Mouse (Mus musculus) heart, adult 9 months (tissue): ENCODE data around the gene Esrrg.

Source experiments
- DNase-seq, 2 experiments: peaks; one replicate each; pipeline ENCODE4 v3.0.0; 2022; ENCODE audit warnings: low spot score in 2 of 2

Esrrg gene

DNA sequence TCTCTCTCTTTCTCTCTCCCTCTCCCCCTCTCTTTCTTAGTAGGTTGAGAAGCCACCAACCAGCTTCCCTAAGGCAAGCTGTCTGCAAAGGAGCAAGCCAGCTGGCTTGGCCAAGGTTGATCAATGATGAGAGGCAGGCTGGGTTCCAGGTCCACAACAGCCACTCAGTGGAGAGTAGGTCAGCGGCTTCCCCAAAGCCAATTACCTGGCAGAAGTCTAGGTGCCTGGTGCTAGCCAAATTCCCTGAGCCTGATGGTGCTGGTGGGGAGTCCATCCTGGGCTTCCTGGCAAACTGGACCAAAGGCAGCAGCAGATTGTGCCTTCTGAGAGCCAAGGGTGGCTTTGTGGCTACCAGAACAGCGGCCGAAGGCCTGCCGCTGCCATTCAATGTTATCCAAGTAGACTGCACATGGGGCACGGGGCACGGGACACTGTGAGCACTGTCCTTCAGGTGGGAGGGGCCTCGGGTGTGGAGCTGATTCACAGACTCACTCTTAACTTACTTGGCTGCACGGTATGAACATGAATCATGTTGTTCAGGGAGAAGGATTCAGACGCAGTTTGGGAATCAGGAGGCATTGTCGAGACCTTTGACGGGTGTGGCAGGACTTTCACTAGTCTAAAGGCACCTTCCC lies 469.1 kb downstream of the Esrrg start:
- DNase-seq: no peak

DNA sequence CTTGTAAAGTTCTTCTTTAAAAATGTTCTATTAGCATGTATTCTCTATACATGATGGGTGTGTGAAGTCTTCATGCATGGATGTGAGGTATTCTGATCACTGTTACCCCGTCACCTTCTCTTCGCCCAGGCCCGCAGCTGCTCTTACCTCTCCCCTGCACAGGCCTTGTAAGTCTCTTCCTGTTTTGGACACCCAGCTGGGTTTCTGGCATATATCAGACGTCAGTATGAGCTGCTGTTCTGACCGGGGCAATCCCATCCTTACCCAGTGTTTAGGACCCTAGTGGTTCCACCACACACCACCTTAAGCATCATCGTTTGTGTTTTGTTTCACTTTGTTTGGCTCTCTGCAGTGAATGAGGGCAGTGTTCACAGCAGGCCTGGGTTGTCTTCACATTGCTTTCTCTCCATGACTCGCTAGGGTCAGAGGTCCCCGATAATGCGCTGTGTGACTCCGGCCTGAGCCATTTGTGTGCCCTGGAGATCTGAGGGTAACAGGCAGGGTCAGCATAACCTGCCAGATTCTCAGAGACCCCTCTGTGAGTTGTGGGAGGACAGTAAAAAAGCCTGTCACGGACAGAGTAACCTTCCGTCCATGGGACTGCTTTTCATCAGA lies 471.8 kb downstream of the Esrrg start:
- no peak for DNase-seq

DNA sequence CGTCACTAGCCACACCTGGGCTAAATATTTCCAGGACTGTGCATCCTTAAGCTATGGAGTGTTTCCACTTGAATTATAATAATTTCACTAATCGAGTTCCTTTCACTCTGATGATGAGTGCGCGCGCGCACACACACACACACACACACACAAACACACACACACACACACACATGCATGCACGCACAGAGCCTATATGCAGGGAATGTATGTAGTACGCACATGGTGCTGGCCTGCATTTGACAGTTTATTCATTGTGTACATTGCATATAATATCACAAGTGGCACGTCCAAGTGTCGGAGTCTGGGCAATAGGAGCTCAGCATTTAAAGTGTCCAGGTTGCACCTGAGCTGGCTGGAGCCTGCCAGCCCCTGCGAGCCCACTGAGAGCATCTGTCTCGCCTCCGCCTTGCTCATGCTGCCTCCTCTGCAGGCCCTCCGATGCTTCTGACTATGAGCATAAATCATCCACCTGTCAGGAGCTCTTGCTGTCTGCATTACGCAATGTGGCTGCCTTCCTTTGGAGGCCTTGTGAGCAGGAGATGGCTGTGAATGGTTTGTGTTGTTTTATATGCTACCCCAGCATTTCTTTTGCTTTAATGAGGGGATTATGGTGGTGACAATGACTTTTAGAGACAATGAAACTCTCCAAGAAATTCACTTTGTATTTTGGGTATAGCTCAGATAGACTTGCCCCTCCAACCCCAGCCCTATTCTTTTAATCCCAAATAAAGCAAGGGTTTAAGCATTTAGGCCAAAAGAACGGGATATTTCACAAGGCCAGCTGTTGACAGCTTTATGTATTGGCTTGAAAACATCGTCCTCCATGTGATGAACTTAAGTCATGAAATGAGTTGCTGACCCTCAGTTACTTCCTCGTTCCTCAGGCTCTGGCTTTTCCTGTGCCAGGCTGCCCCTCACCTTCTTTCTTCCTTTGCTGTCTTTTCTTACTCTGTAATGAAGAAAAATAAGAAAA lies 474.4 kb downstream of the Esrrg start:
- DNase-seq: no peak

DNA sequence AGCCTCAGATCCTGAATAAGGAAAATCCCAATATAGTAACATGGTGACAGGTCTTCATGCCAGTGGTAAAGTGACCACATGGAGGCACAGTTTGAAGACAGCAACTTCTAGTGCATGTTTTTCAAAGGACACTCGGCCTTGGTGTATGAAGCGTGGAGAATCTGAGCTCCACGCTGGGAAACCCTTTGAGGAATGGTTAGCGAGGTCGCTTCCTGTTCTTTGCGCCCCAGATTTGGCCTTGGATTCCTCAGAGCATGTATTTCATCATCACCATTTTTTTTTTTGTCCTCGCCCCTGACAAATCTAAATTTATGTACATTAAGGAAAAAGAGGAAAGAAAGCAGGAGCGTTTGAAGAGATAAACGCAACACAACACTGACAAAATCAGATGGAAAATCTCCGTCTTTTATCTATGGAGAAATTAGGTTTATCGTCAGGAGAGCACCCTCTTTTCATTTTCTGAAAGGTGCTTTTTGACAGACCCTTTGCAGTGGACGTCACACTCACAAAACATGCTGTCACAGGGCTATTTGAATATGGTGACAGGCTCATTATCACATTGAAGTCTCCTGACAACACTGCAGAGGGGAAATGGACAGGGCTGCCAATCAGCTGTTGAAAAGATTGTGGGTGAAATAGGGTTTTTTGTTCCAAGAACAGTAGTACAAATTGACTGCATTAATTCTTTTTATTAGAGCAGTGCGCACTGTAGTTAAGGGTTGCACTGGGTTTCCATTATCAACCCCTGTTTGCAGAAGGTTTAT lies 476.7 kb downstream of the Esrrg start:
- DNase-seq: no peak

DNA sequence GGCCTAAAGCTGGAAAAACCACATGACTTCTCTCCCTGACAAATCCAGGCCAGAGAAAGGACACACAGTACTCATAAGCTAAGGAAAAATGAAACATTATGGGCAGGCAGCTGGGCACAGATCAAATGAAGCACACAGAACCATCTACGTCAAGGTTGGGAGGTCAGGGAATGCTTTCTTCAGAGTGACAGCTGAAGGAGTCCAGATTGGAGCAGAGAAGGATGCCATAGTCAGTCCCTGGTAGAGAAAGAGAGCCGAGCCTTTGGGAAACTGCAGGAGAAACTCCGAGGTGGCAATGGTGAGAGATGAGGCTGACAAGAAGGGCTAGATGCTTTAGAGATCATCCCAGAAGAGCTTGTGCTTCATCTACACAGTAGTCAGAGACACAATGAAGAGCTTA lies 485.1 kb downstream of the Esrrg start:
- DNase-seq: no peak

DNA sequence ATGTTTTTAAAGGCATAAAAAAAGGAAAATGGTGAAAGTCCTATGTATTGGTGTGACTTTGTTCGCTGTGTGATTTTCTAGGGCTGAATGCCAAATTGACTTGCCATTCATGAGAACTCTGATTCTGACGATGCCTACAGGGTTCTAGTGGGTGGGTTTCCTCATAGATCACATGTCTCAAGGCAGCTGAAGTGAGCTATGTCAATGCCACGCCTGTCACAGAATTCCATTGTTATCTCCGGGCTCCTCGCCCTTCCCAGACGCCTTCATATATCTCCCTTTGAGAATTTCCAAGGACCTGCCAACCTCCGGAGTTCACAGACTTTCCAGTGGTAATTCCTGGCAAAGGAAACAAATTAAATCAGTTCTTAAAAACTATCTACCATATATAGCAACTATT lies 493.2 kb downstream of the Esrrg start:
- no peak for DNase-seq

DNA sequence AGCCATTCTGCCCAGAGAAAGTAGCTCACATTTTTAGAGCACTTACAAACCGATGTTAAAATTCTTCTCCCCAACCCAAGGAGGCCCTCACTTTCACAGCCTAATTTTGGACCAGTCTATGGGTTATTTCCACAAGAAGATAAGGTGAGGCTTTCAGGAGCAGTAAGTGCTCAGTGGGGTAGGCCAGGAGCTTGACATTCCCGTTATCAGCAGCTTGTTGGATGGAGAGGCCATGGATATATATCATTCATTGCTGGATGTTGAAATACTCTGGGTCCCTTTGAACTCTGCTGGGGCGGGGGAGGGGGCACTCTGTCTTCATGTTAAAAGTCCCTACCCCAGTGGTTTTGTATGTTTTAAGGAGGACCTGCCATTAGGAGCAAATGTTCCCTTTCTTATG lies 494.6 kb downstream of the Esrrg start:
- DNase-seq: no peak

DNA sequence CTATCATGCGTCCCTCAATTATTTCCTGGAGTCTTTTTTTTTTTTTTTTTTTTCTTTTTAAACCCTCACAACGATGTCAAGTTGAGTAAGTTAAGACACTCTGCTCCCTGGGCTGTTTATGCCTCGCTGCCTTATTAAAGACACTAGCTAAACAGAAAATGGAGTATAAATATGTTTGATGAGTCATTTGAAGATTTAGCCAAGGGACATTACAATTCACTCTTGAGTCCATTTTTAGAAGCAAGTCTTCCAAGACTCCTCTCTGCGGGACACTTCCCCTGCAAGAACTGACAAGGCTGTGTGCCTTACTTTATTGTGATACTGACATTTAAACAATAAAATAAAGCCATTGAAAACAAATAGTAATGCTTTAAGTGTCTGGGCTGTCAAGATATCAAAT lies 496.9 kb downstream of the Esrrg start:
- DNase-seq: no peak

DNA sequence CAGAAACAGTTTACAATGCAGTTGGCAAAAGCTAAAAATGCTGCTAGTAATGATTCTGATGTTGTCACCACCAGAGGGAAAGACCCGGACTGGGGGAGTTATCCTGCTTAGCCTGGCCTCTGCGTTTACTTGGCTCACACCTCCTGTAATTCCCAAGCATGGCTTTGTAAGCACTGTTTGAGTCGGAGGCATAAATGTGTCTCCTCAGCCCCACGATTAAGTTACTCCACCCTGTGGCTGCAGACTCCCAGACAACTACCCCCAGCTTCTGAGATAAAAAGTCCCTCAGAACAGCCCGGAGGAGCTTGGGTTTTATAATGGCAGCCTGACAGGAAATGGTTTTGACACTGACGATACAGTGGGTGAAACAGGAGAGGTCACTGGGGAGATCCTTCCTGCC lies 499.4 kb downstream of the Esrrg start:
- DNase-seq: no peak

DNA sequence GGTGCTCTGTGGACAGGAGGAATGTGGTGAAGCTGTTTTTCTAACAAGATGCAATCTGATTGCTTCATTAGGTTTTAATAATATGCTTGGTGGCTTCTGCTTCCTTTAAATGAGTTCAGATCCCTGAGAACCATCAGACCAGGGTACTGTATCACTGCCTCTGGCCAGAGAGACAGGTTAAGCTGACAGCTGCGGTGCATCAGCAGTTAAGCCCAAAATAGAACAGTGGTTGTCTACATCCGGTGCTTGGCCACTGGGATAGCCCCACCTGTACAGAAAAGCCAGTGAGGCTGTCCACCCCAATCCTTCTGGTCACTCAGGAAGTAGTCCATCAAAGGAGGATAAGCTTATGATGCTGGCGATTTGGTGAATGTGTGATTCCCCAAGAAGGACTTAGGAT lies 503.0 kb downstream of the Esrrg start:
- no peak for DNase-seq

DNA sequence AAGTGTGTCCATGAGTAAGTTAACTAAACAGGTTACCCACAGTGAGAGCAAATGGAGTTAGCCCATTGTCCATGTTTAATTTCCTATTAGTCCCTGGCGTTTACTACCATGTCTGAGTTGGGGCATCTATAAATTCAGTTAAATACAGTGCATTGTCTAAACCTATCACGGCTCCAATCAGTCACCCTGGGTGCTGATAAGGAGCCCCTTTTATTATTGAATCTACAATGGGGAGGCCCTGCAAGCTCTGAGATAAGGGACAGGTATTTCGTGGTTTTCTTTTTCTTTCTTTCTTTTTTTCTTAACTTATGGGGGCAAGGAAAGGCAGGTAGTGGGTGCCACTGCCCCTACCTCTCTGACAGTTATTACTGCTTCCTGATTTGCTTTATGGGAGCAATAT lies 504.6 kb downstream of the Esrrg start:
- DNase-seq: no peak

DNA sequence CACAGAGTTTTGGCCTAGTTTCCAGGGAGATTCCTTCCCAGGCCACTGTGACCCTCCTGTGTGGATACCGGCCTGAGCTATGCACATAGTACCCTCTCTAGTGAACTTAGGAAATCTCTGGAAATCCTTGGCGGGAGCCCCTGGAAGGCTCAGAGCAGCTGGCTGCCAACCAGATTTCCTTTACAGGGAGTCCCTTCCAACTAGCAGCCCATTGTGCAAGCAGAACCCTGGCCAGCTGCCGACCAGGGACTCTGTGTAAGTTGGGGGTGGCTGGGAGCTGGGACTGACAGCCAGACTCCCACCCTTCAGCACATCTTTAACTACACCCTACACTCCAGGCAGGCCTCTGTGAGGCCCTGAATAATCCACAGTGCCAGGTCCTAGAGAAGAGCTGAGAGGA lies 509.5 kb downstream of the Esrrg start:
- peak; percentile 74 to 82 for DNase-seq

DNA sequence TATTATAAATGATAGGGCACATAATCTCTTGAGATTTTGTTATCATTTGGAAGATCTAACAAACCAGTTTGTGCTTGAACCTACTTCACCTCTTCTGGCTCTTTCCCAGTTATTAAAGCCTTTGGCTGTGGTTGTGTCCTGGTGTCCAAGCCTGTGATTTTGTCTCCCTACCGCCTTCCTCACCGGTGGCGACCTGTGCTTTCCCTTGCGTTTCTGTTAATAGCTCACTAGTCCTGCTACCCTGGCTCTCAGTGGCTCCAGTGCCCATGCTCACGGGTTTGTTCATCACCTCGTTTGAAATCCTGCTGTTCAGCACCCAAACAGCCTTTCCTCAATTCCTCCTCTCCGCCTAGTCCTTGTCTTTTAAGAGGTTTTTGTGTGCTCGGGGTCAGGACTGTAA lies 511.2 kb downstream of the Esrrg start:
- DNase-seq: no peak

DNA sequence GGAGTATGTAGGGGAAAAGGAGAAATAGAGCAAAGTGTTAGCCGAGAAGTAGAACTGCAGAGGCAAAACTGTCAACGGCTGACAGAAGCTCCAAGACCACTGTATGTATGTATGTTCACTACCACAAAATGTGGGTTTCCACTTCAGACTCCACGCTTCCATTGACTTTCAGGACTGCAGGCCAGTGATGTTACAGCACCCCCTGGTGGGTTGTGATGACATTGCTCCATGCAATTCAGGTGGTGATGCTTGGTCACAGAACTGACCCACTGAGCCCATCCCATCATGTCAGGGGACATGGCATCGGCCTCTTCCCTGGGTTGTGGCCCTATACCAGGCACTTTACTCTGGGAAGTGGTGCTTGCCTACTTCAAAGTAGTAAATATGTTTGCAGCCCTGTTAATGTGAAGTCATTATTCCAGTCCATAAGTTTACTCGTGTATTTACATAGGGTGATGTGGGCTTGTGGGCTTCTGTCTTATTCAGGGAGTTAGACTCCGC lies 517.0 kb downstream of the Esrrg start:
- DNase-seq: no peak

DNA sequence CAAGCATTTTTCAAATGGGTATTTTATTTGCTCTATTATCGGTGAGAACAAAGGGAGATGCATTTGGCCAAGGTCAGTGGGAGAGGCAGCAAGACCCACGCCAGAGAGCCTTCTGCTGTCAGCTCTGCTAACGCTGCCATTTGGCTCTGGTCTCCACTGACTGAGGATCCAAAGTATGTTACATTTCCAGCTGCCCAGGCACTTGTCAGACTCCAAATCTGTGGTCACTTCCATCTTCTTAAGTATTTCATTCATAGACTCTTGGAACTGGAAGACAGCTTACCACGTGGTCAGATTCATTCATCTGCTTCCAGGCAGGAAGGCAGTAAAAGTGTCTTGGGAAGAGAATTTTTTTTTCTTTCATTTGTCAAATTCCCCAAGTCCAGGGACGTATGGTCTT lies 527.5 kb downstream of the Esrrg start:
- DNase-seq: peak in 1 of 2 experiments; percentile 2

DNA sequence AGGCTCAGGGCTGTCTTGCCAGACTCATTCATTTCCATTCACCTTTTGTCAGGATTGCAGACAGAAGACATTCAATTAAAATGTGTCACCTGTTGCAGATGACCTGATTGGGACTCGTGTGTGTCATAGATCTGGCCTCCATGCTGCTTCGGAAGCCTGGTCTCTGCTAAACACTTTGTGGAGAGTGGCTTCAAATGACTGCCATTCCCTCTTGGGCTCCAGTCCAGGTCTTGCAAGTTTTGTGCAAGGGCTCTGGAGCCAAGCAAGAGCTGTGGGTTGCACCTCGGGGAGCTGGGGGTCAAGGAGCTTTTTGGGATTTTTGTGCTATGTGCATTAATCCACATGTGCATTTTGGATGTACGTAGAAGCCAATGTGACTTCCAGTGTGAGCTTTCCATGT lies 530.9 kb downstream of the Esrrg start:
- no peak for DNase-seq

DNA sequence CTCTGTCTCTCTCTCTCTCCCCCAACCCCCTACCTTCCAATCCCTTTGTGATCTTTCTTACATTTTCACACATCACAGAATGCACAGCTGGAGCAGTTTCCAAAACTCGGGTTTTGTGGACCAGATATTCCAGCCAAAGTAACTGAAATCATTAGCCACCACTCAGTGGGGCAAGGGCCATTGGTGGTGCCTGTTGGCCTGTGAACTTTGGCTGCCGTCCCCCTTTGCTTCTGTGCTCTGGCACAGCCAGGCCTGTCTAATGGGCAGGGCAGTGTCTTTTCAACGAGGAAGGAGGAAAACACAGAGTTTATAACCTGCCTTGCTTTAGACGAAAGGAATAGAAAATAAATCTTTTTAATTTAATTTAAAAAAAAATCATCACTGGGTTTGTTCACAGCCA lies 531.6 kb downstream of the Esrrg start:
- no peak for DNase-seq

DNA sequence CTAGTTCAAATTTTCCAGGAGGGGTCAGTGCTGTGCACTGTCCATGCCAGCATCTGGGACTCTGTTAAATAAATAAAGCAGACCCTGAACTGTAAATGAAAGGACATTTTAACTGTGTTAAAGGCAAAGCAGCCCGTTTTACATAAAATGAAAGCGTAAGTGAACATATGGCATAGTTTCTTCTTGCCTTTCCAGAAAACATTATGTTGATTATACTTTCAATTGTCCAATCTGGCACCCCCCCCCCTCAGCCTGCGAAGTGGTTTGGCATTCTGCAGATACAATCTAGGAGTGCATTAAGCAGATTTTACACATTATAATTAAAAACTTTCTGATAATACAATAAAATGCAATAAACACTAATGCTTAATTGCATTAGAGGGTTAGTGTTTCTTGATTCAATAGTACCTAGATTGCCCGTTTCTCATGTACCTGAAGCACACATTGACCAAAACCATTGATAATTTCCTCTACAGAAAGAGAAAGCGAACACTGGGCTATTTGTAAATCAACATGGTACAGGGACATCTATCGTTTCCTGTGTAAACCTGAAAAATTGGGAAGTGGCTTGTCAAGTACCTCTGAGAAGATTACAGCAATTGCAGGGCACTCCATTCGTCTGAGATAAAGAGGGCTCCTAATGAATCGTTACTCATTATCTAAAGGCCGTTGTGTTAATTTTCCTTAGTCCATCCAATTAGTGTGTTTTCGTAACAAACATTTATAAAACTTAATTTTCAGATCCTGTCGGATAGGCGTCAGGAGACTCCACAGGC lies 539.0 kb downstream of the Esrrg start:
- no peak for DNase-seq

DNA sequence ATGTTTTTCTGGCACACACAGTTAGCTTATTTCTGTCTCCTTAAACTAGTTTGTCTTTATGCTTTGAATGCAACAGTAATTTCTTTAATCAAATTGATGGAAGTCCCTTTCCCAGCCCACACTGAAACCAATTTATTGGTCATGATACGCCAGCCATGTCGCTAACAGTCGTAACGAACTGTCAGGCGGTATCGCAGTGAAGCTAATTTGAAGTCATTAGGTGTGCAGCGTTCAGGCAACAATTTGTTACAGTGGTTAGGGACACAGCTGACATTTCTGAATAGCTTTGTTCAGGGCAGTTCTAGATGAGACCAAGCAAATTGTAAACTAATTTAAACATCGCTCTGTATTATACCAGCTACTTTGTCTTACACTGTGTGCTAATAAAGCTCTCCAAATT lies 542.5 kb downstream of the Esrrg start:
- DNase-seq: no peak

DNA sequence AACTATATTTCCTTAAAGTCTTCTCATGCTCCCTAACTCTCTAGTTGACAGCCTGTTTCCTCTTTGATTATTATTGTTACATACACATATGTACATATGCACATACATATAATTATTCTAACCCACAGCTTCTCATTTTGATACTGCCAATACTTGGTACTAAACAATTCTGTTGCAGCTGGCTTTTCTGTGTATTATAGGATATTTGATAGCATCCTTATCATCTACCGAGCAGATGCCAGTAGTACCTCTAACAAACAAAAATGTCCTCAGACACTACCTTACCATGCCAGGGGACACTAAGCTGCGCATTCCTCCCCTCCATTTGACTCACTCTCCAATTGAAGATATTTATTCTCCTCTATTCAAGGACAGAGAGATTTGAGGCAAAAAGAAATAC lies 543.4 kb downstream of the Esrrg start:
- DNase-seq: no peak

DNA sequence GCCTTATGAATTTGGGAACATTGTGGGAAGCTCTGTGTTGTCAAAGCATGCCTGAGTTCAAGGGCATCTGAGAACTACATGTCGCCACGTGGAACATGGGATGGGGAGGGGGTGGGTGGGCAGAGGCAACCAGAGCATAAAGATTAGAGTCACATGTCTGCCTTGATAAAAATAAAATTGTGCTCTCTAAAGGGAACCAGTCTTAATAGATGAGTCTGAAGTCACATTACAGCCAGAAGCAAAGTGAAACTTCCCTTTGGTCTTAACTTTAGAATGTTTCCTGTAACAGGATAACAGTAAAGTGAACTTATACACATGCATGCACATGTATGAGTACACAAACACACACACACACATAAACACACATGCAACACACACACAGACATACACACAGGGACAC lies 545.1 kb downstream of the Esrrg start:
- DNase-seq: no peak
